Comparison of ENCODE assay signal across 8 mouse cellular contexts in the genomic region with DNA sequence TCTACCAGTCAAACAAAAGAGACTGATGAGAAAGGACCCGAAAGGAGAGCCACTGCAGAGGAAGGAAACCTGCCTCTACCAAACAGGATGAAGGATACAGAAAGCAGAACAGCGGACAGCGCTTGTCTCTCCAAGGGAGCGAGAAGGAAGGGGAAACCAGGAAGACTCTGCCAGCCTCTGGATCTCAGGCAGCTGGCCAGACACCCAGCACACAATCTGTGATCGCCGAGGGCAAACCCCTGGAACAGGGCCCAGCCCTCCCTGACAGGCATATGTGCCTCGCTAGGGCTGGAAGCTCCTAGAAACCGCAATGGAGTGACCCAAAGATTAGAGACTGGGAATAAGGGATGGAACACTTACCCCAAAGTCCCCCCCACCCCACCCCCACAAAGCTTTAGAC. TPM values are rescaled to one million over a fixed set of nuclear protein-coding genes. Genes with fewer than 3 reads are reported as not detected.
A peak's percentile ranks its signal among the peaks of the same experiment; 100 is the strongest.
DNase-seq lines count a peak whose midpoint lies in the region; ATAC-seq and TF ChIP-seq lines count a peak whose summit lies in the region.

No protein-coding gene starts in this region.

- peaks cover 60% of the 10 kb centered on the region for H3K4me1 ChIP-seq in bone marrow macrophage, adult 2 months (ENCODE audit: control insufficient read depth, insufficient read depth, low read length)
- H3K4me1 ChIP-seq in heart, embryonic 11.5 days (ENCODE audit: control insufficient read depth, insufficient read depth, low read length): peaks cover 63% of the 10 kb centered on the region
- H3K4me1 ChIP-seq in limb, embryonic 15.5 days: peaks cover 62% of the 10 kb centered on the region
- H3K4me1 ChIP-seq in midbrain, embryonic 11.5 days (ENCODE audit: control insufficient read depth, insufficient read depth, low read length): peaks cover 33% of the 10 kb centered on the region

- no peak overlapping the region for H3K4me3 ChIP-seq in bone marrow macrophage, adult 2 months (ENCODE audit: insufficient read depth, low read length)
- H3K4me3 ChIP-seq in heart, embryonic 11.5 days (ENCODE audit: low read depth, low read length): no peak overlapping the region
- H3K4me3 ChIP-seq in limb, embryonic 15.5 days: no peak overlapping the region
- H3K4me3 ChIP-seq in midbrain, embryonic 11.5 days (ENCODE audit: low read depth, low read length): no peak overlapping the region

- intact Hi-C loops in heart, postnatal 25 days (cut with DNase I): no loop called here

- TF ChIP-seq POLR2A in bone marrow macrophage, adult 2 months (IDR thresholded peaks at IDR 0.05; ENCODE audit: borderline replicate concordance, low read depth, low read length): no peak

- no peaks in the 10 kb centered on the region for H3K36me3 ChIP-seq in heart, embryonic 11.5 days (ENCODE audit: control insufficient read depth, insufficient read depth, low read length)
- H3K36me3 ChIP-seq in limb, embryonic 15.5 days: peaks cover 13% of the 10 kb centered on the region
- H3K36me3 ChIP-seq in midbrain, embryonic 11.5 days (ENCODE audit: control insufficient read depth, insufficient read depth, low read length): no peaks in the 10 kb centered on the region

- H3K9me3 ChIP-seq in heart, embryonic 11.5 days (replicated peaks; ENCODE audit: control insufficient read depth, low read length): no peaks in the 10 kb centered on the region
- H3K9me3 ChIP-seq in limb, embryonic 15.5 days: no peaks in the 10 kb centered on the region
- H3K9me3 ChIP-seq in midbrain, embryonic 11.5 days (ENCODE audit: control insufficient read depth, low read length): no peaks in the 10 kb centered on the region

- peak overlapping the region; percentile 71; the same call in 1 of the 2 replicates for H3K27ac ChIP-seq in bone marrow macrophage, adult 2 months (ENCODE audit: insufficient read depth, low read depth, low read length)
- peak overlapping the region; percentile 46 for H3K27ac ChIP-seq in heart, embryonic 11.5 days (ENCODE audit: low read depth, low read length)
- H3K27ac ChIP-seq in limb, embryonic 15.5 days: peak overlapping the region; percentile 0; the same call in 1 of the 2 replicates
- H3K27ac ChIP-seq in midbrain, embryonic 11.5 days (ENCODE audit: low read depth, low read length): no peak overlapping the region

- no peak overlapping the region for H3K4me2 ChIP-seq in heart, embryonic 11.5 days
- no peak overlapping the region for H3K4me2 ChIP-seq in limb, embryonic 15.5 days
- H3K4me2 ChIP-seq in midbrain, embryonic 11.5 days: no peak overlapping the region

- 50% methylated on average over 8 of the region's 8 CpGs for WGBS in heart, embryonic 11.5 days (ENCODE audit: insufficient replicate concordance)
- WGBS in limb, embryonic 15.5 days: 60% methylated on average over 8 of the region's 8 CpGs
- 87% methylated on average over 8 of the region's 8 CpGs for WGBS in midbrain, embryonic 11.5 days

- DNase-seq in heart, adult 11 months: peak; percentile 95
- DNase-seq in heart, postnatal 25 days (ENCODE audit: low spot score): no peak
- no peak for DNase-seq in embryo, embryonic 11 days
- DNase-seq in spleen, adult 18-20 months: no peak
- DNase-seq in midbrain, embryonic 11.5 days (ENCODE audit: low spot score, missing footprints): no peak

- no peaks in the 10 kb centered on the region for H3K27me3 ChIP-seq in heart, embryonic 11.5 days (ENCODE audit: control insufficient read depth, insufficient read depth, low read length)
- no peaks in the 10 kb centered on the region for H3K27me3 ChIP-seq in limb, embryonic 15.5 days
- H3K27me3 ChIP-seq in midbrain, embryonic 11.5 days (ENCODE audit: control insufficient read depth, insufficient read depth, low read length): no peaks in the 10 kb centered on the region

- no peak overlapping the region for H3K9ac ChIP-seq in heart, embryonic 11.5 days (ENCODE audit: low read depth, low read length)
- no peak overlapping the region for H3K9ac ChIP-seq in limb, embryonic 15.5 days
- H3K9ac ChIP-seq in midbrain, embryonic 11.5 days (ENCODE audit: low read length): no peak overlapping the region

- no peak for ATAC-seq in heart, embryonic 11.5 days (replicated peaks; ENCODE audit: insufficient number of reproducible peaks, low FRiP score, low TSS enrichment)
- no peak for ATAC-seq in limb, embryonic 15.5 days (ENCODE audit: insufficient number of reproducible peaks, low FRiP score, low TSS enrichment, low read depth)
- ATAC-seq in midbrain, embryonic 11.5 days (ENCODE audit: low FRiP score): no peak

- TF ChIP-seq CTCF in bone marrow macrophage, adult 2 months (IDR thresholded peaks at IDR 0.05; ENCODE audit: low read depth, low read length): no peak

RNA-seq across cellular contexts. Expression of a gene that starts 12.9 kb away (rescaled TPM):
- 10 to 100 TPM in 1 of 2 experiments, 1 to 10 TPM in 1; 7.3 to 11.5 TPM for total RNA-seq in heart, postnatal 25 days (2021)
- 30.0 and 44.1 TPM in 2 replicates for polyA plus RNA-seq in bone marrow macrophage, adult 2 months (2012; ENCODE audit: insufficient read depth, insufficient read length, missing spikeins)
- 2.6 and 3.7 TPM in 2 replicates for polyA plus RNA-seq in heart, embryonic 11.5 days (2014; fragmentation: Nextera tagmentation; extraction: Ambion mirVana)
- 3.8 and 5.9 TPM in 2 replicates for polyA plus RNA-seq in limb, embryonic 15.5 days (2015; fragmentation: Nextera tagmentation; extraction: Ambion mirVana)
- 1.8 and 2.8 TPM in 2 replicates for polyA plus RNA-seq in midbrain, embryonic 11.5 days (2014; fragmentation: Nextera tagmentation; extraction: Ambion mirVana)

RNA-seq across cellular contexts. Expression of a gene that starts 57.0 kb away (rescaled TPM):
- 100 to 1,000 TPM; 107 to 116 TPM for total RNA-seq in heart, postnatal 25 days (2021)
- 252 and 297 TPM in 2 replicates for polyA plus RNA-seq in bone marrow macrophage, adult 2 months (2012; ENCODE audit: insufficient read depth, insufficient read length, missing spikeins)
- polyA plus RNA-seq in heart, embryonic 11.5 days (2014; fragmentation: Nextera tagmentation; extraction: Ambion mirVana): 202 and 204 TPM in 2 replicates
- polyA plus RNA-seq in limb, embryonic 15.5 days (2015; fragmentation: Nextera tagmentation; extraction: Ambion mirVana): 235 and 240 TPM in 2 replicates
- polyA plus RNA-seq in midbrain, embryonic 11.5 days (2014; fragmentation: Nextera tagmentation; extraction: Ambion mirVana): 281 and 293 TPM in 2 replicates
